Comparison of ENCODE assay signal across 9 mouse cellular contexts in genomic region chr11:109859939-109860469, GRCm38 (mm10). TPM values are rescaled to one million over a fixed set of nuclear protein-coding genes. Genes with fewer than 3 reads are reported as not detected.
DNase-seq lines count a peak whose midpoint lies in the region; ATAC-seq and TF ChIP-seq lines count a peak whose summit lies in the region.
"Had no signal": no experiment of that assay in that cellular context is flagged by ENCODE, and none has a peak within 500 bp of the region (broad histone marks: within the 10 kb centered on the region; RNA-seq: fewer than 3 reads in every experiment).

No protein-coding gene starts in this region.

- H3K9me3 ChIP-seq in heart, embryonic 13.5 days, result peaks cover 5% of the 10 kb centered on the region; the same call in 1 of the 2 replicates
- H3K9me3 ChIP-seq in limb, embryonic 10.5 days (replicated peaks), result no peaks in the 10 kb centered on the region
- H3K9me3 ChIP-seq in midbrain, embryonic 12.5 days, result no peaks in the 10 kb centered on the region

- peaks cover 2% of the 10 kb centered on the region; the same call in 1 of the 2 replicates for H3K4me1 ChIP-seq in bone marrow, adult 2 months (ENCODE audit: control insufficient read depth, insufficient read depth, low read length)
- 0 out of 2 replicates have a peak, but pooled peaks cover 5% of the 10 kb centered on the region for H3K4me1 ChIP-seq in heart, embryonic 13.5 days
- H3K4me1 ChIP-seq in limb, embryonic 10.5 days, result peaks cover 7% of the 10 kb centered on the region
- no peaks in the 10 kb centered on the region for H3K4me1 ChIP-seq in midbrain, embryonic 12.5 days

- no peaks in the 10 kb centered on the region for H3K36me3 ChIP-seq in heart, embryonic 13.5 days
- no peaks in the 10 kb centered on the region for H3K36me3 ChIP-seq in limb, embryonic 10.5 days
- no peaks in the 10 kb centered on the region for H3K36me3 ChIP-seq in midbrain, embryonic 12.5 days

- peak overlapping the region; percentile 58 for H3K4me2 ChIP-seq in heart, embryonic 13.5 days
- H3K4me2 ChIP-seq in midbrain, embryonic 12.5 days (replicated peaks), result peak overlapping the region; percentile 36

- peak overlapping the region; percentile 15 for H3K4me3 ChIP-seq in bone marrow, adult 2 months (replicated peaks; ENCODE audit: control insufficient read depth, low read depth, low read length)
- H3K4me3 ChIP-seq in heart, embryonic 13.5 days, result peak overlapping the region; percentile 16; the same call in 1 of the 2 replicates
- H3K4me3 ChIP-seq in limb, embryonic 10.5 days, result peak overlapping the region; percentile 13; the same call in 1 of the 2 replicates
- H3K4me3 ChIP-seq in midbrain, embryonic 12.5 days, result no peak overlapping the region

- H3K27ac ChIP-seq in bone marrow, adult 2 months (ENCODE audit: control insufficient read depth, insufficient read depth, low read depth, low read length, poor library complexity), result peak overlapping the region; percentile 71
- no peak overlapping the region for H3K27ac ChIP-seq in heart, embryonic 13.5 days (replicated peaks)
- H3K27ac ChIP-seq in limb, embryonic 10.5 days, result peak overlapping the region; percentile 61; the same call in 1 of the 2 replicates
- no peak overlapping the region for H3K27ac ChIP-seq in midbrain, embryonic 12.5 days (replicated peaks)

- peak; percentile 52 for DNase-seq in layer of hippocampus, adult 9-11 months
- DNase-seq in layer of hippocampus, adult 18-20 months (ENCODE audit: low spot score in 2 of 2), result no peak
- no peak for DNase-seq in limb, embryonic 10.5 days (ENCODE audit: low spot score)
- DNase-seq in thymus, postnatal 14 days, result peak; percentile 74
- DNase-seq in retina, postnatal 1 day, result no peak

- no peaks in the 10 kb centered on the region for H3K27me3 ChIP-seq in heart, embryonic 13.5 days (replicated peaks)
- H3K27me3 ChIP-seq in limb, embryonic 10.5 days (ENCODE audit: low read depth, poor library complexity, severe bottlenecking), result no peaks in the 10 kb centered on the region
- H3K27me3 ChIP-seq in midbrain, embryonic 12.5 days, result no peaks in the 10 kb centered on the region

- no peak; the same call in 1 of the 2 replicates for ATAC-seq in heart, embryonic 13.5 days (ENCODE audit: extremely low read depth, insufficient number of reproducible peaks, low FRiP score, low TSS enrichment)
- ATAC-seq in midbrain, embryonic 12.5 days (ENCODE audit: low FRiP score, low read depth), result no peak

- 4% methylated on average over 14 of the region's 14 CpGs for WGBS in bone marrow, adult 2 months
- WGBS in heart, embryonic 13.5 days, result 52% methylated on average over 14 of the region's 14 CpGs
- WGBS in limb, embryonic 10.5 days, result 74% methylated on average over 14 of the region's 14 CpGs
- WGBS in midbrain, embryonic 12.5 days, result 73% methylated on average over 14 of the region's 14 CpGs

- peak overlapping the region; percentile 59 for H3K9ac ChIP-seq in heart, embryonic 13.5 days
- no peak overlapping the region for H3K9ac ChIP-seq in midbrain, embryonic 12.5 days (replicated peaks)

- no peak for TF ChIP-seq CTCF in bone marrow, adult 2 months (IDR thresholded peaks at IDR 0.05; ENCODE audit: control insufficient read depth, insufficient read depth, low read length)

- no peak for TF ChIP-seq POLR2A in bone marrow, adult 2 months (IDR thresholded peaks at IDR 0.05; ENCODE audit: borderline replicate concordance, control insufficient read depth, low read depth, low read length)

RNA-seq across cellular contexts. Expression of gene 1700012B07Rik, which starts 32.2 kb away (rescaled TPM):
- total RNA-seq in layer of hippocampus, adult 18-20 months (2021), result not detected
- polyA plus RNA-seq in bone marrow, adult 2 months (2011; ENCODE audit: insufficient read depth, insufficient read length, low replicate concordance, missing spikeins), result not detected in 2 replicates
- polyA plus RNA-seq in heart, embryonic 13.5 days (2015; fragmentation: Nextera tagmentation; extraction: Ambion mirVana), result not detected in 2 replicates
- not detected in 2 replicates for polyA plus RNA-seq in limb, embryonic 10.5 days (2016; fragmentation: Nextera tagmentation; extraction: Ambion mirVana)
- not detected in 2 replicates for polyA plus RNA-seq in midbrain, embryonic 12.5 days (2016; fragmentation: Nextera tagmentation; extraction: Ambion mirVana)
- polyA plus RNA-seq: cortical plate, adult 2 months had no signal

Comparison
In these comparisons a context has a peak if more than half of its experiments do, and no peak if none do; other contexts are left out.
1. DNase-seq: peak in layer of hippocampus, adult 9-11 months (single experiment) and thymus, postnatal 14 days (single experiment); none in layer of hippocampus, adult 18-20 months (0 of 2), limb, embryonic 10.5 days (single experiment) and retina, postnatal 1 day (single experiment).
2. H3K27ac ChIP-seq: peak in bone marrow, adult 2 months (single experiment) and limb, embryonic 10.5 days (single experiment); none in heart, embryonic 13.5 days (single experiment) and midbrain, embryonic 12.5 days (single experiment).